Mouse (Mus musculus): ENCODE measurements around the gene Ltv1. TPM values are rescaled to one million over a fixed set of nuclear protein-coding genes. Genes with fewer than 3 reads are reported as not detected.

Gene Ltv1
- total RNA-seq, 2 experiments from 2014 or later, result 20.6 to 22.4 TPM

- DNase-seq (ENCODE audit: low spot score in 2 of 2), result no peak
Observed at GRCm38 (mm10) chr10:13135276-13135675, 57.7 kb downstream of the Ltv1 start.

DNA sequence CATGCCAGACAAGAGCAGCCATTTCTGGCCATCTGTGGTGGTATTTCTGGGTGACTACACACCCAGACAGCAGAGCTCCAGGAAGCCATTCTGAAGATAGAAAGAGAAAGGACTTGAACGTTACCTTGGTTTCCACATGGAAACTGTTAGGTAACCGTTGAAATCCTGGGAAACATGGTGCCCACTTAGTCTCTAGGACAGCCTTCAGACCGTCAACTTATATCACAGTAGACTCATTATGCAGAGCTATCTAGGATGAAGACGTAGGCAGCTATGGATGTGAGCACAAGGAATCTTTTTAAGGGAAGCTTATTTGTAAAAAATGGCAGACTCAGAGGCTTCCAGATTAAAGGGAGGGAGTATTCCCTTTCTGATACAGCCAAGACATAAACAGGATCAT is 59.1 kb downstream of the Ltv1 start:
- DNase-seq (ENCODE audit: low spot score in 2 of 2), result no peak

Other genes starting within 250 kb of the Ltv1 start
- gene Stx11, start 228.9 kb downstream of the Ltv1 start, total RNA-seq (2021), result under 1 TPM; 0.13 to 0.37 TPM
- 10 to 100 TPM; 10.1 to 10.3 TPM for gene Sf3b5, start 187.8 kb downstream of the Ltv1 start, total RNA-seq (2021)
- gene Plagl1, start 132.7 kb downstream of the Ltv1 start, total RNA-seq (2021), result 10 to 100 TPM; 26.3 to 28.2 TPM
- gene Zc2hc1b, start 15.1 kb downstream of the Ltv1 start, total RNA-seq (2021), result not detected